Mouse (Mus musculus): Measurements from ENCODE around the gene Plpp7. TPM values are rescaled to one million over a fixed set of nuclear protein-coding genes. Genes with fewer than 3 reads are reported as not detected.

The Plpp7 gene
- 16.6 and 19.1 TPM in 2 replicates for polyA plus RNA-seq (2015; fragmentation: Nextera tagmentation; extraction: Ambion mirVana)

DNA sequence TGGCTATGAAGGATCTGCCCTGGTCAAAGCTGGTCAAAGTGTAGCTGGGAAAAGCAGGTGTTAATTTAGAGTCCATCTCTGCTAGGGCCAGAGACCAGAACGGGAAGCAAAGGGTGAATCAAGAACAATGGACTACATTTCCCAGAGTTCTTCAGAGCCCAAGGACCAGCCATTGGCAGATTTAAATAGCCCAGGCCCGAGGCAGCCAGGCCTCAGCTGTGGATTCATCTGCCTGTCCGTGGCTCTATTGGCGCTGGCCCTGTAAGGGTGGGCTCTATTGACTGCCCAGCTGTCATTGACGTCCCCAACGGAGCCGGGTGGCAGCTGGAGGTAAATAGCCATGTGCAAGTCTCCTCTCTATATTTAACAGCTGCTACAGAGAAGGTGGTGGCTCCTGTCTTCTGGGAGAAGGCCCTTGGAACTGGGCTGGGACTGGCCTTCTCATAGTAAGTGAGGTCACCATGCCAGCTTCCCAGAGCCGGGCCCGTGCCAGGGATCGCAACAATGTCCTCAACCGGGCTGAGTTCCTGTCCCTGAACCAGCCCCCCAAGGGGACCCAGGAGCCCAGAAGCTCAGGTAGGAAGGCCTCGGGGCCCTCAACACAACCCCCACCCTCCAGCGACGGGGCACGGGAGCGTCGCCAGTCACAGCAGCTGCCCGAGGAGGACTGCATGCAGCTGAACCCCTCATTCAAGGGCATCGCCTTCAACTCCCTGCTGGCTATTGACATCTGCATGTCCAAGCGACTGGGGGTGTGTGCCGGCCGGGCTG is at the start of gene Plpp7:
Gene Plpp7 (plus strand): TSS at position 178 of the 771 bp plus-strand sequence.
- peak within 1 kb of the TSS; percentile 44 for H3K4me3 ChIP-seq (replicated peaks)
- peak within 1 kb of the TSS; percentile 77 for H3K9ac ChIP-seq (replicated peaks)
- H3K27me3 ChIP-seq, result peaks cover 4% of the 10 kb centered on the region; the same call in 1 of the 2 replicates
- peaks cover 2% of the 10 kb centered on the region; the same call in 1 of the 2 replicates for H3K9me3 ChIP-seq
- peaks cover 12% of the 10 kb centered on the region; the same call in 1 of the 2 replicates for H3K36me3 ChIP-seq
- WGBS, result 39% methylated on average over 22 of the region's 22 CpGs
- peak; percentile 97 for ATAC-seq
- peaks cover 22% of the 10 kb centered on the region for H3K4me1 ChIP-seq (replicated peaks)
- peak within 1 kb of the TSS; percentile 79 for H3K27ac ChIP-seq
- H3K4me2 ChIP-seq (replicated peaks), result peak within 1 kb of the TSS; percentile 60

DNA sequence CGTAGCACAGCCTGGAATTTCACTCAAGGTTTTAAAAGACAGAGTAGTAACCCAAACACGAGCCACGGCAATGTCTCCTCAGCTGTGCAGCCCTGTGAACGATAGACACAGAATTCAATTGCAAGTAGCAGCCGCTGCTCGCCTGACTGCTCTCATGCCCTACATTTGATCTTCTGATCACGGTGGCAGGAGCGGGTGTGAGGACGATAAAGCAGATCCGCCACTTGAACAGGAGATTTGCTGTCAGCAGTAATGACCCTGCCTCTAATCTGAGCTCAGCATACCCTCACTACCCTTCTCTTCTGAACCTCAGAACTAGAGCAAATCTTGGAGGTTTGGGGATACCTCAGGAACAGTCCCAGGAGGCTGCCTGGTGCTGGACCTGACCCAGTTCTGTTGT is 49.3 kb upstream of the Plpp7 start:
- Histone ChIP-seq H3K36me3 (peaks cover 93% of the 10 kb centered on the region), H3K4me3 (replicated peaks) (no peak overlapping the region), H3K27ac (no peak overlapping the region), H3K9me3 (no peaks in the 10 kb centered on the region), H3K4me2 (replicated peaks) (no peak overlapping the region), H3K9ac (replicated peaks) (no peak overlapping the region), H3K4me1 (replicated peaks) (no peaks in the 10 kb centered on the region), H3K27me3 (no peaks in the 10 kb centered on the region)
- ATAC-seq, result no peak
- 88% methylated on average over 10 of the region's 10 CpGs for WGBS

DNA sequence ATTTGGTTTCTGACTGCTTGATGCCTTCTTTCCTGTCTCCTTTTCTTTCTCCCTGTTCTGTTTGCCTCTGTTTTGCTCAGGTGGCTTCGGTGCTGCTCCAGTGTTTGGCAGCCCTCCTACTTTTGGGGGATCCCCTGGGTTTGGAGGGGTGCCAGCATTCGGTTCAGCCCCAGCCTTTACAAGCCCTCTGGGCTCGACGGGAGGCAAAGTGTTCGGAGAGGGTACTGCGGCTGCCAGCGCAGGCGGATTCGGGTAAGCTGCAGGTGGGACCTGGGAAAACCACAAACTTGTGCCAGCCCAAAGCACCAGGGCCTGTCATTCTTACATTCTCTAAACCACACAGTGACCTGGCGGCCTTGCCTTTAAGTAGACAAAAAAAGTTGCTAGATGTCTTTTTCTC is 48.0 kb upstream of the Plpp7 start:
- Histone ChIP-seq H3K9me3 (no peaks in the 10 kb centered on the region), H3K27me3 (no peaks in the 10 kb centered on the region), H3K27ac (no peak overlapping the region), H3K36me3 (peaks cover 94% of the 10 kb centered on the region), H3K4me1 (replicated peaks) (no peaks in the 10 kb centered on the region), H3K9ac (replicated peaks) (no peak overlapping the region), H3K4me2 (replicated peaks) (no peak overlapping the region), H3K4me3 (replicated peaks) (no peak overlapping the region)
- no peak for ATAC-seq
- WGBS, result 93% methylated on average over 10 of the region's 10 CpGs

DNA sequence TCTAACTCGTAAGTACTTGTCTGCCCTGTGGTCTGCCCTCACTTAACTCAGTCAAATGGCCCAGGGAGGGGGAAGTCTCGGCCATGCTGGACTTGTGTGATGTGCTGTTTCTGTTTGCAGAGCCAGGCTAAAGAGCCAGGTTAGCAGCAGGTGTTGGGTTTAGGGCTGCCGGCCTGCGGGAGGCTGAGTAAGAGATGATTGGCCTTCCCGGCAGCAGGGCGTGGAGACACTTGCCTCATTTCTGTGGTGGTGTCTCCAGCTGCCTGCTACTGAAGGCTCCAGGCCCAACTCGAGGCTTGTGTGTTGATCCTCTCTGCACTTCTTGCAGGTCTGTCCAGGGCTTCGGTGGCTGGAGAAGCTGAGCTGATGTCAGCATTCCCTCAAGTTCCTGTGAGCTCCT is 43.5 kb upstream of the Plpp7 start:
- H3K27me3 ChIP-seq, result peaks cover 5% of the 10 kb centered on the region
- no peaks in the 10 kb centered on the region for H3K9me3 ChIP-seq
- 89% methylated on average over 8 of the region's 8 CpGs for WGBS
- H3K4me3 ChIP-seq (replicated peaks), result no peak overlapping the region
- H3K4me1 ChIP-seq (replicated peaks), result 0 out of 2 replicates have a peak, but pooled peaks cover 3% of the 10 kb centered on the region
- no peak overlapping the region for H3K4me2 ChIP-seq (replicated peaks)
- H3K27ac ChIP-seq, result no peak overlapping the region
- H3K36me3 ChIP-seq, result peaks cover 65% of the 10 kb centered on the region
- no peak overlapping the region for H3K9ac ChIP-seq (replicated peaks)
- no peak for ATAC-seq

DNA sequence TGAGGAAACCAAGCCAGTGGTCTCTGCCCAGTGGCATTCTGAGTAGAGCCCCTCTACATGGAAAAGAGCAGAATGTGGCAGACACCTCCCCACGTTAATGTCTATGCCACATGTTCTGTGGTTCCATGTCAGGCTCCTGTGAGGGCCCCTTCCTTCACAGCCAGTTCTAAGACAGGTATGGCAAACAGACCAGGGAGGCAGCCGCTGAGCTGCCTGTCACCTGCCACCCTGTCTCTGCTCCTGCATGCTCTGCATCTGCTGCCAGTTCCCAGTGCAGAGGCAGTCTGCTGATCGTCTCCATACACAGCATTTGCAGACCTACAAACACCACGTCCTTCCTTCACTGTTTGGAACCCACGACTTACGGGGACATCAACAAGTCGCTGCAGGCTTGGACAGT is 42.9 kb upstream of the Plpp7 start:
- no peak overlapping the region for H3K9ac ChIP-seq (replicated peaks)
- no peak overlapping the region for H3K4me2 ChIP-seq (replicated peaks)
- no peak for ATAC-seq
- no peaks in the 10 kb centered on the region for H3K9me3 ChIP-seq
- H3K27ac ChIP-seq, result no peak overlapping the region
- peaks cover 11% of the 10 kb centered on the region for H3K27me3 ChIP-seq
- H3K36me3 ChIP-seq, result peaks cover 59% of the 10 kb centered on the region
- 97% methylated on average over 7 of the region's 7 CpGs for WGBS
- no peak overlapping the region for H3K4me3 ChIP-seq (replicated peaks)
- H3K4me1 ChIP-seq (replicated peaks), result 0 out of 2 replicates have a peak, but pooled peaks cover 3% of the 10 kb centered on the region

DNA sequence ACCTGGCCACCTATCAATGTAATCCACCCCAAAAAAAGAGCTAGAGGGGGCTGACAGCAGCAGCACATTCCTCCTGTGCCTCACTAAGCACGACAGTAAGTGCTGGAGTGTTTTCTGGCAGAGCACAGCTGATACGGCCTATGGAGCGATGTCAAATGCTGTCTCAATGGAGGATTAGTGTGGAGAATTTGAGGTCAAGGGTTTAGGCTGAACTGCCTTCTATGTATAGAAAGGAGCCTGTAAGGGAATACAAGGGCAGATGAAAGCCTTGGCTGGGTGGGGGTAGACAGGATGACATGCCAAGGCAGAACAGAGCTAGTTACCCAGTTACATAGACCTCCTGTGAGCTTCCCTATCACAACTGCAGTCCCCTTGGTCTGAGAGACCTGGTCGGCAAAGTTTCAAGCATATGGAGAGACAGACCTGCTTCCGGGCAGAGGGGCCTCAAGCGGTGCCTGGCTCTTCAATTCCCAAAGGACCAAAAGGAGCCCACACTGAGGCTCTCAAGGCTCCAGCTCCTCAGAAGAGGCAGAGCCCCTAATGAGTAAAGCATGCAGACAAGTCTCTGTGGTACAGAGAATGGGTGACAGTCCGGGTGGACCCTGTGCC is 39.9 kb upstream of the Plpp7 start:
- peaks cover 24% of the 10 kb centered on the region for H3K27me3 ChIP-seq
- peaks cover 30% of the 10 kb centered on the region for H3K36me3 ChIP-seq
- H3K9ac ChIP-seq (replicated peaks), result no peak overlapping the region; the same call in 1 of the 2 replicates
- no peak overlapping the region for H3K4me3 ChIP-seq (replicated peaks)
- no peaks in the 10 kb centered on the region for H3K9me3 ChIP-seq
- H3K4me2 ChIP-seq (replicated peaks), result no peak overlapping the region
- H3K27ac ChIP-seq, result no peak overlapping the region
- peak; percentile 27; the same call in 1 of the 2 replicates for ATAC-seq
- 36% methylated on average over 7 of the region's 7 CpGs for WGBS
- H3K4me1 ChIP-seq (replicated peaks), result 0 out of 2 replicates have a peak, but pooled peaks cover 3% of the 10 kb centered on the region

DNA sequence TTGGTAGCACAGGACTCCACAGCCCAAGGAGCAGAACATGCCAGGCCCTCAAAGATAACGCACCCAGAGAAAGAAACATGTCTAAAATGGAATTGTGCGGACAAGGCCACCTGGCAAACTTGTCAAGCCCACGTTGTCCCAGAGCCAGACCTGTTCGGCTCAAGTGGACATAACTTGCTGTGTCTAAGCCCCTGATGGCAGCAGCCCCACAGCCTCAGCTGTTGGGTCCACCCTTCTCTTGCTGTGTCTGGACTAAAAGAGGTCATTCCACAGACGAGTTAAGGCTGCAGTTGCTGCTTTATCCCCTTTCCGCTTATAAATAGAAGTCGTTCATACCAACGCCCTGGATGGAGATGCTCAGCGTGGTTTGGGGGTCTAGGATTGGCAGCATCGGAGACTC is 38.8 kb upstream of the Plpp7 start:
- H3K9me3 ChIP-seq, result no peaks in the 10 kb centered on the region
- 0 out of 2 replicates have a peak, but pooled peaks cover 3% of the 10 kb centered on the region for H3K4me1 ChIP-seq (replicated peaks)
- 89% methylated on average over 10 of the region's 10 CpGs for WGBS
- peaks cover 31% of the 10 kb centered on the region for H3K27me3 ChIP-seq
- ATAC-seq, result no peak
- H3K27ac ChIP-seq, result no peak overlapping the region
- H3K36me3 ChIP-seq, result peaks cover 20% of the 10 kb centered on the region
- H3K4me3 ChIP-seq (replicated peaks), result no peak overlapping the region
- H3K4me2 ChIP-seq (replicated peaks), result no peak overlapping the region
- H3K9ac ChIP-seq (replicated peaks), result no peak overlapping the region

DNA sequence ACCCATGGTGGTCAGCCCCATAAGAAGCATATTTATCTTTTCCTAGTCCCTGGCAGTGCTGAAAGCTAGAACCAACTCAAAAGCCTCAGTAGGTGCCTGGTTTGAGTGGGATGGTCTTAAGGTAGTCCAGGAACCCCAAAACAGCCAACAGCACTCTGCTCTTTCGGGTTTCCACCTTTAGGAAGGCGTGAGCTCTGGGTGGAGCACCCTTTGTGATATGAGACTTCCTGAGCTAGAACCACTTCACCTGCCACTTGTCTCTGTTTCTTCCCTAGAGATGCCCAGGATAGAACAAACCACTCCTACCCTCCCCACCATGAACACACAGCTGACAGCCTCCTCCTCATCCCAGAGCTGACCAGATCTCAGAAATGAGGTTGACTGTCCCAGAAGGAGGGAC is 38.0 kb upstream of the Plpp7 start:
- ATAC-seq, result no peak
- H3K9ac ChIP-seq (replicated peaks), result no peak overlapping the region
- H3K27me3 ChIP-seq, result peaks cover 31% of the 10 kb centered on the region
- WGBS, result 87% methylated on average over 2 of the region's 2 CpGs
- no peak overlapping the region for H3K4me2 ChIP-seq (replicated peaks)
- no peak overlapping the region for H3K4me3 ChIP-seq (replicated peaks)
- no peaks in the 10 kb centered on the region for H3K9me3 ChIP-seq
- H3K4me1 ChIP-seq (replicated peaks), result 0 out of 2 replicates have a peak, but pooled peaks cover 3% of the 10 kb centered on the region
- no peak overlapping the region for H3K27ac ChIP-seq
- H3K36me3 ChIP-seq, result peaks cover 11% of the 10 kb centered on the region

DNA sequence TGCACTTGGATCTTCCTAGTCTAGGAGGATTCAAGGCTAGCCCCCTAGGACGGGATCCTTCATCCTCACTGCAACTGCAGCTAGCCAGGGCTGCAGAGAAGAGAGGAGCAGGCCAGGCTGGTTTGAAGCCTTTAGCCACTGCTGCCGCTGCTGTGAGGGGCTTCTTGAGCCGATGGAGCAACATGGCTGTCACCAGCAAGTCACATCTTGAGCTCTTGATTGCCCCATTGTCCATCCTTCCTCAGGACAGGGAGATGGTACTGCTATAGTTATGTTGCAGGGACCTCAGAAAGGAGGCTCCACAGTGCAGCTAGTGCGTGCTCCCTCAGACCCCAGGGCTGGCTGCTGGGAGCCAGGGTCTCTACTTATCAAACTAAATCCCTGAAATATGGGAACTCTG is 37.5 kb upstream of the Plpp7 start:
- Histone ChIP-seq H3K9ac (replicated peaks) (no peak overlapping the region), H3K9me3 (no peaks in the 10 kb centered on the region), H3K36me3 (peaks cover 8% of the 10 kb centered on the region; the same call in 1 of the 2 replicates), H3K27ac (no peak overlapping the region), H3K4me2 (replicated peaks) (no peak overlapping the region), H3K27me3 (peaks cover 31% of the 10 kb centered on the region), H3K4me1 (replicated peaks) (0 out of 2 replicates have a peak, but pooled peaks cover 3% of the 10 kb centered on the region), H3K4me3 (replicated peaks) (no peak overlapping the region)
- 83% methylated on average over 4 of the region's 4 CpGs for WGBS
- no peak for ATAC-seq

DNA sequence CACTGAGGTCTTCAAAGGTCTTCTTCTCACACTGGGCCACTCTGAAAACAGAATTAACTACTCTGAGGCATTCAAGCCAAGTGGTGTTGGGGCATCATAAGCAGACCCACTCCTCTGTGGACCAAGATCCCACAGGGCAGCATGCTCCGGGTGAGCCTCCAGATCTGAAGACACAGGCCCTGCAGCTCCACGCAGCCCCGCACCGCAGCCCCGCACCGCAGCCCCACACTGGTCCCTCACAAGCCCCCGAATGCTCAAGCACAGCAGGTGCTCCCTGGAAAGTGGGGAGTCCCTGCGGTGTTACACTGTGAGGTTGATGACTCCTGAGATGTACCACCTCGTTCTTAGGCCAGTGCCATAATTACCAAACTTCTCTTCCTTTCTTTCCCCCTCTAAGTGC is 37.1 kb upstream of the Plpp7 start:
- no peak overlapping the region for H3K4me3 ChIP-seq (replicated peaks)
- ATAC-seq, result no peak
- 0 out of 2 replicates have a peak, but pooled peaks cover 3% of the 10 kb centered on the region for H3K4me1 ChIP-seq (replicated peaks)
- 73% methylated on average over 9 of the region's 9 CpGs for WGBS
- no peaks in the 10 kb centered on the region for H3K9me3 ChIP-seq
- no peak overlapping the region for H3K27ac ChIP-seq
- H3K27me3 ChIP-seq, result peaks cover 31% of the 10 kb centered on the region
- no peak overlapping the region for H3K4me2 ChIP-seq (replicated peaks)
- peaks cover 7% of the 10 kb centered on the region; the same call in 1 of the 2 replicates for H3K36me3 ChIP-seq
- H3K9ac ChIP-seq (replicated peaks), result no peak overlapping the region

DNA sequence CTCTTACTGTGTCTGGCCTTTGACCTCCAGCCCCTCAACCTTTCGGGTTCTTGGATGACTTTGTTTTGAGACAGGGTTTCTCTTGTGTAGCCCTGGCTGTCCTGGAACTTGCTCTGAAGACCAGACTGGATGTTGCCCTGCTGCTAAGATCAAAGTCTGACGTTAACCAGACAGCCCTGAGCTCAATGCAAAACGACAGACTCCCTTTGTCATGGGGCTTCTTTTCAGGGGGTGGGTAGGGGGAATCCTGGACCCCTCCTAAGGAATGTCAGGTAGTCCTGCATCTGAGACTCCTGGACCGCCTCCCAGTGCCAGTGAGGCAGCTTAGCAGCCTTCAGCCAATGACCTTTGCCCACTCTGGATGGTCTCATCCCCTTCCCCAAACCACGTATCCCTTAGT is 36.6 kb upstream of the Plpp7 start:
- peaks cover 31% of the 10 kb centered on the region for H3K27me3 ChIP-seq
- H3K4me3 ChIP-seq (replicated peaks), result no peak overlapping the region
- peaks cover 3% of the 10 kb centered on the region; the same call in 1 of the 2 replicates for H3K36me3 ChIP-seq
- H3K9me3 ChIP-seq, result no peaks in the 10 kb centered on the region
- H3K4me2 ChIP-seq (replicated peaks), result no peak overlapping the region
- no peak for ATAC-seq
- 0 out of 2 replicates have a peak, but pooled peaks cover 3% of the 10 kb centered on the region for H3K4me1 ChIP-seq (replicated peaks)
- H3K27ac ChIP-seq, result no peak overlapping the region
- 44% methylated on average over 5 of the region's 5 CpGs for WGBS
- no peak overlapping the region for H3K9ac ChIP-seq (replicated peaks)

DNA sequence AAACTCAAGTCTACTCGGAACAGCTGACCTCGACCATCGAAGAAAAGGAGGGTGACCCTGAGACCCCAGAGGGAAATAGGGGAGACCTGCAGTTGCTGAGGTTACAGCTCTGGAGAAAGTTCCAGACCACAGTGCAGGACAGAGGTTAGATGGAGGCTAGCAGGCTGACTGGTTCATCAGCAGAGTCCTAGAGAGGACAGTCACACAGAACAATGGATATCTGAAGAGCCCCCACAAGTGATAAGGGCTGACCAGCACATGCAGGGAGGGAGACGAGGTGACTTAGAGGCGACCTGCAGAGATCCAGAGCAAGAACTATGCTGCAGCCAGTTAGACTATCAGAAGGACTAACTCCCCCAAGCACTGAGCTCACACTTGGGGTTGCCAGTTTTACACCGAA is 35.7 kb upstream of the Plpp7 start:
- no peak for ATAC-seq
- peaks cover 31% of the 10 kb centered on the region for H3K27me3 ChIP-seq
- H3K4me3 ChIP-seq (replicated peaks), result no peak overlapping the region
- 0 out of 2 replicates have a peak, but pooled peaks cover 3% of the 10 kb centered on the region for H3K4me1 ChIP-seq (replicated peaks)
- no peak overlapping the region for H3K27ac ChIP-seq
- 80% methylated on average over 6 of the region's 6 CpGs for WGBS
- no peaks in the 10 kb centered on the region for H3K9me3 ChIP-seq
- no peak overlapping the region for H3K4me2 ChIP-seq (replicated peaks)
- no peak overlapping the region for H3K9ac ChIP-seq (replicated peaks)
- no peaks in the 10 kb centered on the region for H3K36me3 ChIP-seq

Measured in midbrain, embryonic 13.5 days (tissue).